Mouse (Mus musculus): Measurements from ENCODE around the gene Cage1.

Cage1 gene

GRCm38 (mm10) chr13:38009721-38010408 lies 27.0 kb downstream of the Cage1 start:
- peak; percentile 15 to 29 for DNase-seq

- DNase-seq, result no peak
These were observed 28.9 kb downstream of the Cage1 start for GRCm38 (mm10) chr13:38007972-38008371.

GRCm38 (mm10) chr13:38002461-38002860 lies 34.4 kb downstream of the Cage1 start:
- no peak for DNase-seq

- DNase-seq, result no peak
These were observed 37.2 kb downstream of the Cage1 start for GRCm38 (mm10) chr13:37999713-38000112.

- DNase-seq, result no peak
These were observed 42.5 kb downstream of the Cage1 start for GRCm38 (mm10) chr13:37994405-37994749.

GRCm38 (mm10) chr13:37993704-37994404 lies 43.0 kb downstream of the Cage1 start, which contains the start of gene Ssr1:
Gene Ssr1, minus strand, starts transcription at chr13:37994217.
- DNase-seq, result peak; percentile 97 to 98

GRCm38 (mm10) chr13:37993376-37993703 lies 43.5 kb downstream of the Cage1 start:
- no peak for DNase-seq

- DNase-seq, result no peak
These were observed 44.1 kb downstream of the Cage1 start for GRCm38 (mm10) chr13:37992638-37993371.

- DNase-seq, result no peak
These were observed 47.2 kb downstream of the Cage1 start for GRCm38 (mm10) chr13:37989701-37990100.

- DNase-seq, result no peak
These were observed 50.7 kb downstream of the Cage1 start for GRCm38 (mm10) chr13:37986166-37986565.

GRCm38 (mm10) chr13:37981063-37981462 lies 55.8 kb downstream of the Cage1 start:
- peak; percentile 24 to 37 for DNase-seq

GRCm38 (mm10) chr13:37980346-37980745 lies 56.5 kb downstream of the Cage1 start:
- DNase-seq, result no peak

GRCm38 (mm10) chr13:37979506-37979905 lies 57.4 kb downstream of the Cage1 start:
- no peak for DNase-seq

GRCm38 (mm10) chr13:37974731-37975130 lies 62.1 kb downstream of the Cage1 start:
- DNase-seq, result no peak

GRCm38 (mm10) chr13:37974036-37974435 lies 62.8 kb downstream of the Cage1 start:
- DNase-seq, result no peak

- peak; percentile 58 to 69 for DNase-seq
These were observed 65.9 kb downstream of the Cage1 start for GRCm38 (mm10) chr13:37970887-37971530.

GRCm38 (mm10) chr13:37969988-37970387 lies 66.9 kb downstream of the Cage1 start:
- DNase-seq, result no peak

- peak; percentile 87 to 92 for DNase-seq
These were observed 67.5 kb downstream of the Cage1 start for GRCm38 (mm10) chr13:37969337-37969736.

GRCm38 (mm10) chr13:37967565-37967964 lies 69.3 kb downstream of the Cage1 start:
- no peak for DNase-seq

- peak; percentile 67 to 90 for DNase-seq
These were observed 69.8 kb downstream of the Cage1 start for GRCm38 (mm10) chr13:37967052-37967437.

GRCm38 (mm10) chr13:37966256-37967051 lies 70.4 kb downstream of the Cage1 start:
- peak in 1 of 2 experiments; percentile 55 for DNase-seq

- DNase-seq, result no peak
These were observed 71.5 kb downstream of the Cage1 start for GRCm38 (mm10) chr13:37965126-37965914.

All from lung, postnatal 4 days (tissue).